Mouse (Mus musculus): ENCODE measurements around the gene Npy4r. TPM values are rescaled to one million over a fixed set of nuclear protein-coding genes. Genes with fewer than 3 reads are reported as not detected.

The Npy4r gene
- polyA plus RNA-seq (2014; fragmentation: Nextera tagmentation; extraction: Ambion mirVana) = not detected in 2 replicates

GRCm38 (mm10) chr14:34152342-34152741 lies at the start of gene Npy4r:
Npy4r (minus strand) TSS chr14:34152489.
- H3K9ac ChIP-seq (ENCODE audit: low read length) = no peak within 1 kb of the TSS
- H3K4me2 ChIP-seq (ENCODE audit: low read depth, severe bottlenecking) = peak within 1 kb of the TSS; percentile 22; the same call in 1 of the 2 replicates
- H3K27ac ChIP-seq (replicated peaks; ENCODE audit: low read depth, low read length) = no peak within 1 kb of the TSS
- 18% methylated on average over 16 of the region's 16 CpGs for WGBS
- H3K4me1 ChIP-seq (ENCODE audit: control insufficient read depth, insufficient read depth, low read length) = no peaks in the 10 kb centered on the region
- no peaks in the 10 kb centered on the region for H3K27me3 ChIP-seq (ENCODE audit: control insufficient read depth, insufficient read depth, low read length)
- no peaks in the 10 kb centered on the region for H3K9me3 ChIP-seq (ENCODE audit: control insufficient read depth, low read length)
- no peak within 1 kb of the TSS for H3K4me3 ChIP-seq (ENCODE audit: low read depth, low read length)
- no peaks in the 10 kb centered on the region for H3K36me3 ChIP-seq (ENCODE audit: control insufficient read depth, insufficient read depth, low read length)
- DNase-seq (ENCODE audit: low spot score) = peak; percentile 56
- ATAC-seq (ENCODE audit: insufficient number of reproducible peaks, low FRiP score, low TSS enrichment, low read depth) = peak; percentile 44; the same call in 1 of the 2 replicates

- Histone ChIP-seq H3K9me3 (ENCODE audit: control insufficient read depth, low read length) (no peaks in the 10 kb centered on the region), H3K4me1 (ENCODE audit: control insufficient read depth, insufficient read depth, low read length) (0 out of 2 replicates have a peak, but pooled peaks cover 3% of the 10 kb centered on the region), H3K36me3 (ENCODE audit: control insufficient read depth, insufficient read depth, low read length) (no peaks in the 10 kb centered on the region), H3K4me2 (ENCODE audit: low read depth, severe bottlenecking) (peak within 1 kb of the TSS; percentile 89), H3K27ac (replicated peaks; ENCODE audit: low read depth, low read length) (no peak within 1 kb of the TSS), H3K27me3 (ENCODE audit: control insufficient read depth, insufficient read depth, low read length) (no peaks in the 10 kb centered on the region), H3K9ac (ENCODE audit: low read length) (peak within 1 kb of the TSS; percentile 56), H3K4me3 (ENCODE audit: low read depth, low read length) (peak within 1 kb of the TSS; percentile 67)
- peak; percentile 68 for ATAC-seq (ENCODE audit: insufficient number of reproducible peaks, low FRiP score, low TSS enrichment, low read depth)
- WGBS = 3% methylated on average over 41 of the region's 52 CpGs
- DNase-seq (ENCODE audit: low spot score) = peak; percentile 58
These were observed 49.1 kb upstream of the Npy4r start, which contains the start of gene Gprin2 for GRCm38 (mm10) chr14:34201231-34202035. Gprin2 (minus strand) TSS chr14:34201653.

- DNase-seq (ENCODE audit: low spot score) (peak; percentile 55), ATAC-seq (ENCODE audit: insufficient number of reproducible peaks, low FRiP score, low TSS enrichment, low read depth) (peak; percentile 63)
- WGBS = 4% methylated on average over 19 of the region's 19 CpGs
- H3K4me1 ChIP-seq (ENCODE audit: control insufficient read depth, insufficient read depth, low read length) = 0 out of 2 replicates have a peak, but pooled peaks cover 3% of the 10 kb centered on the region
- H3K4me3 ChIP-seq (ENCODE audit: low read depth, low read length) = peak overlapping the region; percentile 67
- H3K4me2 ChIP-seq (ENCODE audit: low read depth, severe bottlenecking) = peak overlapping the region; percentile 89
- no peaks in the 10 kb centered on the region for H3K36me3 ChIP-seq (ENCODE audit: control insufficient read depth, insufficient read depth, low read length)
- no peaks in the 10 kb centered on the region for H3K27me3 ChIP-seq (ENCODE audit: control insufficient read depth, insufficient read depth, low read length)
- H3K9me3 ChIP-seq (ENCODE audit: control insufficient read depth, low read length) = no peaks in the 10 kb centered on the region
- H3K27ac ChIP-seq (replicated peaks; ENCODE audit: low read depth, low read length) = no peak overlapping the region
- peak overlapping the region; percentile 56 for H3K9ac ChIP-seq (ENCODE audit: low read length)
These were observed 48.5 kb upstream of the Npy4r start for GRCm38 (mm10) chr14:34200738-34201230.

GRCm38 (mm10) chr14:34196706-34197105 lies 44.4 kb upstream of the Npy4r start:
- H3K9me3 ChIP-seq (ENCODE audit: control insufficient read depth, low read length) = no peaks in the 10 kb centered on the region
- H3K4me2 ChIP-seq (ENCODE audit: low read depth, severe bottlenecking) = no peak overlapping the region
- 23% methylated on average over 4 of the region's 4 CpGs for WGBS
- H3K27me3 ChIP-seq (ENCODE audit: control insufficient read depth, insufficient read depth, low read length) = no peaks in the 10 kb centered on the region
- DNase-seq (ENCODE audit: low spot score) (no peak), ATAC-seq (ENCODE audit: insufficient number of reproducible peaks, low FRiP score, low TSS enrichment, low read depth) (no peak)
- H3K4me3 ChIP-seq (ENCODE audit: low read depth, low read length) = no peak overlapping the region
- no peaks in the 10 kb centered on the region for H3K36me3 ChIP-seq (ENCODE audit: control insufficient read depth, insufficient read depth, low read length)
- H3K27ac ChIP-seq (replicated peaks; ENCODE audit: low read depth, low read length) = no peak overlapping the region
- H3K4me1 ChIP-seq (ENCODE audit: control insufficient read depth, insufficient read depth, low read length) = 0 out of 2 replicates have a peak, but pooled peaks cover 3% of the 10 kb centered on the region
- H3K9ac ChIP-seq (ENCODE audit: low read length) = 0 out of 2 replicates have a peak overlapping the region, but pooled peaks have one; percentile 5

- Histone ChIP-seq H3K4me2 (ENCODE audit: low read depth, severe bottlenecking) (no peak overlapping the region), H3K27ac (replicated peaks; ENCODE audit: low read depth, low read length) (no peak overlapping the region), H3K36me3 (ENCODE audit: control insufficient read depth, insufficient read depth, low read length) (no peaks in the 10 kb centered on the region)
These were observed 43.2 kb upstream of the Npy4r start for GRCm38 (mm10) chr14:34195466-34195865.

GRCm38 (mm10) chr14:34193879-34194278 lies 41.6 kb upstream of the Npy4r start:
- no peak overlapping the region for H3K4me3 ChIP-seq (ENCODE audit: low read depth, low read length)
- H3K36me3 ChIP-seq (ENCODE audit: control insufficient read depth, insufficient read depth, low read length) = no peaks in the 10 kb centered on the region
- 0 out of 2 replicates have a peak, but pooled peaks cover 3% of the 10 kb centered on the region for H3K4me1 ChIP-seq (ENCODE audit: control insufficient read depth, insufficient read depth, low read length)
- no peaks in the 10 kb centered on the region for H3K27me3 ChIP-seq (ENCODE audit: control insufficient read depth, insufficient read depth, low read length)
- H3K9me3 ChIP-seq (ENCODE audit: control insufficient read depth, low read length) = no peaks in the 10 kb centered on the region
- no peak overlapping the region for H3K27ac ChIP-seq (replicated peaks; ENCODE audit: low read depth, low read length)
- no peak overlapping the region for H3K4me2 ChIP-seq (ENCODE audit: low read depth, severe bottlenecking)
- ATAC-seq (ENCODE audit: insufficient number of reproducible peaks, low FRiP score, low TSS enrichment, low read depth) = no peak
- 83% methylated on average over 4 of the region's 4 CpGs for WGBS
- H3K9ac ChIP-seq (ENCODE audit: low read length) = no peak overlapping the region
- DNase-seq (ENCODE audit: low spot score) = no peak

More at GRCm38 (mm10) chr14:34195466-34195865, 43.2 kb upstream of the Npy4r start:
- Histone ChIP-seq H3K4me1 (ENCODE audit: control insufficient read depth, insufficient read depth, low read length) (0 out of 2 replicates have a peak, but pooled peaks cover 3% of the 10 kb centered on the region), H3K4me3 (ENCODE audit: low read depth, low read length) (no peak overlapping the region), H3K9ac (ENCODE audit: low read length) (no peak overlapping the region), H3K27me3 (ENCODE audit: control insufficient read depth, insufficient read depth, low read length) (no peaks in the 10 kb centered on the region), H3K9me3 (ENCODE audit: control insufficient read depth, low read length) (no peaks in the 10 kb centered on the region)
- no peak for DNase-seq (ENCODE audit: low spot score)
- WGBS = 90% methylated on average over 15 of the region's 15 CpGs
- no peak for ATAC-seq (ENCODE audit: insufficient number of reproducible peaks, low FRiP score, low TSS enrichment, low read depth)

GRCm38 (mm10) chr14:34190361-34190760 lies 38.1 kb upstream of the Npy4r start:
- H3K4me3 ChIP-seq (ENCODE audit: low read depth, low read length) = no peak overlapping the region
- H3K4me1 ChIP-seq (ENCODE audit: control insufficient read depth, insufficient read depth, low read length) = no peaks in the 10 kb centered on the region
- ATAC-seq (ENCODE audit: insufficient number of reproducible peaks, low FRiP score, low TSS enrichment, low read depth) = no peak
- H3K4me2 ChIP-seq (ENCODE audit: low read depth, severe bottlenecking) = no peak overlapping the region
- no peaks in the 10 kb centered on the region for H3K36me3 ChIP-seq (ENCODE audit: control insufficient read depth, insufficient read depth, low read length)
- WGBS = 77% methylated on average over 7 of the region's 7 CpGs
- no peak overlapping the region for H3K27ac ChIP-seq (replicated peaks; ENCODE audit: low read depth, low read length)
- no peaks in the 10 kb centered on the region for H3K27me3 ChIP-seq (ENCODE audit: control insufficient read depth, insufficient read depth, low read length)
- no peak overlapping the region for H3K9ac ChIP-seq (ENCODE audit: low read length)
- no peaks in the 10 kb centered on the region for H3K9me3 ChIP-seq (ENCODE audit: control insufficient read depth, low read length)
- DNase-seq (ENCODE audit: low spot score) = no peak

- Histone ChIP-seq H3K4me3 (ENCODE audit: low read depth, low read length) (no peak overlapping the region), H3K9ac (ENCODE audit: low read length) (no peak overlapping the region), H3K9me3 (ENCODE audit: control insufficient read depth, low read length) (no peaks in the 10 kb centered on the region), H3K4me2 (ENCODE audit: low read depth, severe bottlenecking) (no peak overlapping the region), H3K36me3 (ENCODE audit: control insufficient read depth, insufficient read depth, low read length) (no peaks in the 10 kb centered on the region), H3K4me1 (ENCODE audit: control insufficient read depth, insufficient read depth, low read length) (no peaks in the 10 kb centered on the region), H3K27me3 (ENCODE audit: control insufficient read depth, insufficient read depth, low read length) (no peaks in the 10 kb centered on the region), H3K27ac (replicated peaks; ENCODE audit: low read depth, low read length) (no peak overlapping the region)
- ATAC-seq (ENCODE audit: insufficient number of reproducible peaks, low FRiP score, low TSS enrichment, low read depth) = no peak
- WGBS = 64% methylated on average over 5 of the region's 5 CpGs
- DNase-seq (ENCODE audit: low spot score) = peak; percentile 44
These were observed 36.3 kb upstream of the Npy4r start for GRCm38 (mm10) chr14:34188629-34189028.
